Mouse (Mus musculus): ENCODE results near the gene Cyp3a41b. TPM values are rescaled to one million over a fixed set of nuclear protein-coding genes. Genes with fewer than 3 reads are reported as not detected.
"Not testable (repeated sequence)": the region's sequence is repeated elsewhere in the genome, so short reads cannot be mapped to it uniquely, and the experiment has no call there.

The Cyp3a41b gene
- not detected for total RNA-seq (2021)
- long read RNA-seq: 0 reads

- not testable (repeated sequence) for DNase-seq (ENCODE audit: low spot score in 2 of 2)
Measured at GRCm38 (mm10) chr5:145584630-145585029, at the start of gene Cyp3a41b. Gene Cyp3a41b, minus strand, starts transcription at chr5:145584730.

GRCm38 (mm10) chr5:145632286-145632685 lies 47.8 kb upstream of the Cyp3a41b start:
- not testable (repeated sequence) for DNase-seq (ENCODE audit: low spot score in 2 of 2)

- not testable (repeated sequence) for DNase-seq (ENCODE audit: low spot score in 2 of 2)
Measured at GRCm38 (mm10) chr5:145604891-145605290, 20.4 kb upstream of the Cyp3a41b start.

- not testable (repeated sequence) for DNase-seq (ENCODE audit: low spot score in 2 of 2)
Measured at GRCm38 (mm10) chr5:145597851-145598250, 13.3 kb upstream of the Cyp3a41b start.

GRCm38 (mm10) chr5:145577321-145577720 lies 7.2 kb downstream of the Cyp3a41b start:
- not testable (repeated sequence) for DNase-seq (ENCODE audit: low spot score in 2 of 2)

- not testable (repeated sequence) for DNase-seq (ENCODE audit: low spot score in 2 of 2)
Measured at GRCm38 (mm10) chr5:145575660-145576059, 8.9 kb downstream of the Cyp3a41b start.

- not testable (repeated sequence) for DNase-seq (ENCODE audit: low spot score in 2 of 2)
Measured at GRCm38 (mm10) chr5:145571922-145572321, 12.6 kb downstream of the Cyp3a41b start.

Other genes starting within 250 kb of the Cyp3a41b start
- gene Cyp3a57, start 239.5 kb downstream of the Cyp3a41b start, total RNA-seq (2021): not detected
- not detected for gene Cyp3a16, start 115.0 kb downstream of the Cyp3a41b start, total RNA-seq (2021)
- not detected for gene Cyp3a41a, start 135.4 kb upstream of the Cyp3a41b start, total RNA-seq (2021)
- gene Cyp3a44, start 221.1 kb upstream of the Cyp3a41b start, total RNA-seq (2021): not detected

All from layer of hippocampus, adult 18-20 months (tissue).